Mouse (Mus musculus): ENCODE data around the gene Fam169a. TPM values are rescaled to one million over a fixed set of nuclear protein-coding genes. Genes with fewer than 3 reads are reported as not detected.
A peak's percentile ranks its signal among the peaks of the same experiment; 100 is the strongest.
"Not testable (repeated sequence)": the region's sequence is repeated elsewhere in the genome, so short reads cannot be mapped to it uniquely, and the experiment has no call there.

Gene Fam169a
- polyA plus RNA-seq, 1 experiment from 2014 or later = 10.6 TPM

- Histone ChIP-seq H3K27ac (replicated peaks) (no peak overlapping the region), H3K4me3 (no peak overlapping the region), H3K9me3 (replicated peaks) (no peaks in the 10 kb centered on the region), H3K36me3 (no peaks in the 10 kb centered on the region), H3K27me3 (ENCODE audit: low read depth, poor library complexity, severe bottlenecking) (peaks cover 30% of the 10 kb centered on the region), H3K4me1 (peaks cover 32% of the 10 kb centered on the region)
- DNase-seq (ENCODE audit: low spot score) = no peak
- WGBS = 91% methylated on average over 2 of the region's 2 CpGs
Observed at GRCm38 (mm10) chr13:97063431-97063830, 3.7 kb upstream of the Fam169a start.

- H3K27ac ChIP-seq (replicated peaks) = peak overlapping the region; percentile 57; the same call in 1 of the 2 replicates
- no peak for DNase-seq (ENCODE audit: low spot score)
- peaks cover 32% of the 10 kb centered on the region for H3K4me1 ChIP-seq
- 64% methylated on average over 3 of the region's 3 CpGs for WGBS
- H3K4me3 ChIP-seq = no peak overlapping the region
- no peaks in the 10 kb centered on the region for H3K36me3 ChIP-seq
- peaks cover 36% of the 10 kb centered on the region for H3K27me3 ChIP-seq (ENCODE audit: low read depth, poor library complexity, severe bottlenecking)
- no peaks in the 10 kb centered on the region for H3K9me3 ChIP-seq (replicated peaks)
Observed at GRCm38 (mm10) chr13:97064413-97064812, 2.7 kb upstream of the Fam169a start.

GRCm38 (mm10) chr13:97064844-97065621 is 2.1 kb upstream of the Fam169a start:
- 50% methylated on average over 18 of the region's 18 CpGs for WGBS
- Histone ChIP-seq H3K27me3 (ENCODE audit: low read depth, poor library complexity, severe bottlenecking) (peaks cover 42% of the 10 kb centered on the region), H3K27ac (replicated peaks) (peak overlapping the region; percentile 57; the same call in 1 of the 2 replicates), H3K4me1 (peaks cover 32% of the 10 kb centered on the region)
- DNase-seq (ENCODE audit: low spot score); H3K4me3 ChIP-seq; H3K9me3 ChIP-seq (replicated peaks); H3K36me3 ChIP-seq: not testable (repeated sequence)

GRCm38 (mm10) chr13:97067691-97068090 is 605 bp downstream of the Fam169a start:
- peak; percentile 30 for DNase-seq (ENCODE audit: low spot score)
- Histone ChIP-seq H3K4me3 (peak overlapping the region; percentile 23; the same call in 1 of the 2 replicates), H3K27me3 (ENCODE audit: low read depth, poor library complexity, severe bottlenecking) (peaks cover 53% of the 10 kb centered on the region), H3K4me1 (peaks cover 47% of the 10 kb centered on the region), H3K9me3 (replicated peaks) (no peaks in the 10 kb centered on the region), H3K36me3 (no peaks in the 10 kb centered on the region), H3K27ac (replicated peaks) (peak overlapping the region; percentile 76)
- WGBS = 2% methylated on average over 6 of the region's 6 CpGs

- H3K4me3 ChIP-seq = no peak overlapping the region
- WGBS = 23% methylated on average over 8 of the region's 8 CpGs
- no peaks in the 10 kb centered on the region for H3K9me3 ChIP-seq (replicated peaks)
- H3K27me3 ChIP-seq (ENCODE audit: low read depth, poor library complexity, severe bottlenecking) = peaks cover 58% of the 10 kb centered on the region
- no peak for DNase-seq (ENCODE audit: low spot score)
- H3K27ac ChIP-seq (replicated peaks) = peak overlapping the region; percentile 76
- H3K36me3 ChIP-seq = no peaks in the 10 kb centered on the region
- H3K4me1 ChIP-seq = peaks cover 52% of the 10 kb centered on the region
Observed at GRCm38 (mm10) chr13:97068151-97068550, 1.1 kb downstream of the Fam169a start.

GRCm38 (mm10) chr13:97070931-97071625 is 4.0 kb downstream of the Fam169a start:
- 5% methylated on average over 85 of the region's 85 CpGs for WGBS
- H3K27me3 ChIP-seq (ENCODE audit: low read depth, poor library complexity, severe bottlenecking) = peaks cover 46% of the 10 kb centered on the region
- peak overlapping the region; percentile 89 for H3K4me3 ChIP-seq
- DNase-seq (ENCODE audit: low spot score) = peak; percentile 70
- H3K4me1 ChIP-seq = peaks cover 42% of the 10 kb centered on the region
- no peaks in the 10 kb centered on the region for H3K9me3 ChIP-seq (replicated peaks)
- no peaks in the 10 kb centered on the region for H3K36me3 ChIP-seq
- H3K27ac ChIP-seq (replicated peaks) = peak overlapping the region; percentile 93

- Histone ChIP-seq H3K27ac (replicated peaks) (peak overlapping the region; percentile 93), H3K36me3 (no peaks in the 10 kb centered on the region), H3K9me3 (replicated peaks) (no peaks in the 10 kb centered on the region), H3K27me3 (ENCODE audit: low read depth, poor library complexity, severe bottlenecking) (peaks cover 42% of the 10 kb centered on the region), H3K4me1 (peaks cover 37% of the 10 kb centered on the region), H3K4me3 (peak overlapping the region; percentile 89)
- no peak for DNase-seq (ENCODE audit: low spot score)
- 2% methylated on average over 65 of the region's 76 CpGs for WGBS
Observed at GRCm38 (mm10) chr13:97071626-97072241, 4.6 kb downstream of the Fam169a start.

- Histone ChIP-seq H3K27ac (replicated peaks) (no peak overlapping the region), H3K27me3 (ENCODE audit: low read depth, poor library complexity, severe bottlenecking) (peaks cover 29% of the 10 kb centered on the region), H3K9me3 (replicated peaks) (no peaks in the 10 kb centered on the region), H3K4me1 (peaks cover 21% of the 10 kb centered on the region), H3K4me3 (no peak overlapping the region), H3K36me3 (no peaks in the 10 kb centered on the region)
- WGBS = 71% methylated on average over 1 of the region's 1 CpGs
- DNase-seq (ENCODE audit: low spot score) = no peak
Observed at GRCm38 (mm10) chr13:97073497-97073896, 6.4 kb downstream of the Fam169a start.

GRCm38 (mm10) chr13:97077556-97077955 is 10.5 kb downstream of the Fam169a start:
- DNase-seq (ENCODE audit: low spot score) = no peak
- no peak overlapping the region for H3K27ac ChIP-seq (replicated peaks)
- 91% methylated on average over 2 of the region's 2 CpGs for WGBS
- H3K4me3 ChIP-seq = no peak overlapping the region
- H3K9me3 ChIP-seq (replicated peaks) = no peaks in the 10 kb centered on the region
- H3K36me3 ChIP-seq = no peaks in the 10 kb centered on the region
- peaks cover 7% of the 10 kb centered on the region for H3K27me3 ChIP-seq (ENCODE audit: low read depth, poor library complexity, severe bottlenecking)
- H3K4me1 ChIP-seq = peaks cover 7% of the 10 kb centered on the region

- 84% methylated on average over 2 of the region's 2 CpGs for WGBS
- H3K36me3 ChIP-seq = no peaks in the 10 kb centered on the region
- peaks cover 7% of the 10 kb centered on the region for H3K4me1 ChIP-seq
- no peaks in the 10 kb centered on the region for H3K9me3 ChIP-seq (replicated peaks)
- DNase-seq (ENCODE audit: low spot score) = no peak
- H3K27me3 ChIP-seq (ENCODE audit: low read depth, poor library complexity, severe bottlenecking) = no peaks in the 10 kb centered on the region
- H3K4me3 ChIP-seq = no peak overlapping the region
- no peak overlapping the region for H3K27ac ChIP-seq (replicated peaks)
Observed at GRCm38 (mm10) chr13:97080201-97080600, 13.1 kb downstream of the Fam169a start.

- Histone ChIP-seq H3K36me3 (no peaks in the 10 kb centered on the region), H3K4me1 (peaks cover 7% of the 10 kb centered on the region), H3K27ac (replicated peaks) (no peak overlapping the region), H3K9me3 (replicated peaks) (no peaks in the 10 kb centered on the region), H3K27me3 (ENCODE audit: low read depth, poor library complexity, severe bottlenecking) (no peaks in the 10 kb centered on the region), H3K4me3 (no peak overlapping the region)
- 89% methylated on average over 3 of the region's 3 CpGs for WGBS
- no peak for DNase-seq (ENCODE audit: low spot score)
Observed at GRCm38 (mm10) chr13:97080615-97081014, 13.5 kb downstream of the Fam169a start.

GRCm38 (mm10) chr13:97082432-97082831 is 15.3 kb downstream of the Fam169a start:
- no peaks in the 10 kb centered on the region for H3K9me3 ChIP-seq (replicated peaks)
- H3K27ac ChIP-seq (replicated peaks) = no peak overlapping the region
- no peak overlapping the region for H3K4me3 ChIP-seq
- no peaks in the 10 kb centered on the region for H3K27me3 ChIP-seq (ENCODE audit: low read depth, poor library complexity, severe bottlenecking)
- peaks cover 16% of the 10 kb centered on the region for H3K4me1 ChIP-seq
- 91% methylated on average over 7 of the region's 7 CpGs for WGBS
- no peaks in the 10 kb centered on the region for H3K36me3 ChIP-seq
- DNase-seq (ENCODE audit: low spot score) = no peak

- no peaks in the 10 kb centered on the region for H3K27me3 ChIP-seq (ENCODE audit: low read depth, poor library complexity, severe bottlenecking)
- WGBS = 69% methylated on average over 9 of the region's 9 CpGs
- no peak overlapping the region for H3K4me3 ChIP-seq
- no peaks in the 10 kb centered on the region for H3K9me3 ChIP-seq (replicated peaks)
- peaks cover 30% of the 10 kb centered on the region for H3K4me1 ChIP-seq
- H3K36me3 ChIP-seq = no peaks in the 10 kb centered on the region
- no peak for DNase-seq (ENCODE audit: low spot score)
- H3K27ac ChIP-seq (replicated peaks) = no peak overlapping the region
Observed at GRCm38 (mm10) chr13:97086316-97086715, 19.2 kb downstream of the Fam169a start.

Data from midbrain, embryonic 10.5 days (tissue).